Mouse (Mus musculus) adrenal gland, adult 2 months (tissue): Measurements from ENCODE around the gene Slu7. TPM values are rescaled to one million over a fixed set of nuclear protein-coding genes. Genes with fewer than 3 reads are reported as not detected.
A peak's percentile ranks its signal among the peaks of the same experiment; 100 is the strongest.

Source experiments
- DNase-seq: peaks from one replicate; pipeline ENCODE4 v3.0.0; 2021
- polyA plus RNA-seq: library from polyadenylated mRNA; depleted of rRNA; stranded (reverse); fragments of >200 nt; gene quantifications from 2 replicates; pipeline ENCODE4 v1.2.3, GENCODE M21; 2012
- total RNA-seq, 2 experiments: library from RNA; stranded (reverse); gene quantifications; 2 replicates each; pipeline ENCODE4 v1.2.3; 2021

The Slu7 gene
- total and polyA plus RNA-seq, 3 experiments: 2.3 to 44.4 (median 42.7) TPM

GRCm38 (mm10) chr11:43424386-43424785 lies 9.2 kb upstream of the Slu7 start:
- DNase-seq: no peak

GRCm38 (mm10) chr11:43425166-43425709 lies 8.3 kb upstream of the Slu7 start:
- DNase-seq: no peak

GRCm38 (mm10) chr11:43425824-43426413 lies 7.6 kb upstream of the Slu7 start, which contains the start of gene Pttg1:
Gene Pttg1, minus strand, starts transcription at chr11:43426251.
- peak; percentile 89 for DNase-seq

DNA sequence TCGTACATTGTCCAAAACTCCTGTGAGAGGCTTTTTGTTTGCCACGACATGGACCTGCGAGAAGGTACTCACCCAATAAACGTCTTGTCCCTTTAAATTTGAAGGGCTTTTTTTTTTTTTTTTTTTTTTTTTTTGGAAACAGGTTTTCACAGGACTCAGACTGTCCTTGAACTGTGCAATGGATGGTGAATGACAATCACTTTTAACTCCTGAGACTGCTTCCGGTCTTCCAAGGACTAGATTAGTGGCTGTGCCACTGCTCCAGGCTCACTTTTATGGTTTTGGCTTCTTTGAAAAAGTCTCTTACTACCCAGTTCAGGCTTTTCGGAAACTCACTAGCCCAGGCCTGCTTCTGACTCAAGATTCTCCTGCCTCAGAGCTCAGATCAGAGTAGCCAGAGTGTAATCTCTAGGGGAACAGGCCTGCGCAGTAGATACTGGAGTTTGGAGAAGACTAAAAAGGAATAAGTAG lies 7.1 kb upstream of the Slu7 start:
- no peak for DNase-seq

DNA sequence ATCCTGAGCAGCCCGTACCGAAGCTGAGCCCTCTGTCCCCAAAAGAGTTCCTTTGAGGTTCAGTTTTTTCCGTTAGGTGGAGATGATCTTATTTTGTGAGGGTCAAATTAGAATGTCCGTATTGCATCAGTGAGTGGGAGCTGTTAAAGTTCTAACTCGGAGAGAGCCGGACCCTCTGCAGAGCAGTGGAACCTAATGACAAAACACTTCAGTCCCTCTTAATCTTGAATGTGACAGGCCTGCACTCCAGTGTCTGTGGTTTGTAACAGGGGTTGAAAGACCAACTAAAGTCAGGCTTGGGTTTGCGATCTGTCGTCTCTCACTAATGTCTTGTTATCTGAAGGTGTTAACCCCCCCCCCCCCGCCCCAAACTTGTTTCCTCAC lies 472 bp downstream of the Slu7 start:
- no peak for DNase-seq

DNA sequence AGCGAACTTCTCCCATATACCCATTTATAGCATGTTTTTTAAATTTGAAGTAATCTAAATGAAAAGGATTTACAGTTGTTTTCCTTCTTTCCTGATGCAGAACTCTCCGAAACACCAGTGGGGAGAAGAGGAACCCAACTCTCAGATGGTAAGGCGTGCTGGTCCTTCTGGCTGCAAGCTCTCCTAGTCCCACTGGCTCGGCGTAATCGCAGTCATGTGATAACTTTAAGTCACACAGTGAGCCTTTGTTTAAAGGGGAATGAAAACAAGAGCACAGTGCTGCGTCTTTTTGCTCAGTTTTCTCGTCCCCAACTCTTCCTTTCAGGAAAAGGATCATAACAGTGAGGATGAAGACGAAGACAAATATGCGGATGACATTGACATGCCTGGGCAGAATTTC lies 7.6 kb downstream of the Slu7 start:
- no peak for DNase-seq

DNA sequence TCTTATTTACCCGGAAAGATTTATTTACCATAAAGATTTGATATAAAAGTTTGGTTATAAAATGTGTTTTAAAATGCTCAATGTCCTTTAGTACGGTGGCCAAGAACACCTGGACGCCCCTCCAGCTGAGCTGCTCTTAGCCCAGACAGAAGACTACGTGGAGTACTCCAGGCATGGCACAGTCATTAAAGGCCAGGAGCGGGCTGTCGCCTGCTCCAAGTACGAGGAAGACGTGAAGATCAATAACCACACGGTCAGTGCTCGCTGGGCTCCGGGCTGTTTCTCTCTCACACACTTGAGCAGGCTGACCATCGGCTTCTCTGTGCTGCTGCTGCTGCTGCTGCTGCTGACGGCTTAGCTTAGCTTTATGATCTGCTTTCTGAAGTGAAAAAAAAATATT lies 9.6 kb downstream of the Slu7 start:
- DNase-seq: no peak

- no peak for DNase-seq
These were observed 16.4 kb downstream of the Slu7 start for GRCm38 (mm10) chr11:43449916-43450315.

DNA sequence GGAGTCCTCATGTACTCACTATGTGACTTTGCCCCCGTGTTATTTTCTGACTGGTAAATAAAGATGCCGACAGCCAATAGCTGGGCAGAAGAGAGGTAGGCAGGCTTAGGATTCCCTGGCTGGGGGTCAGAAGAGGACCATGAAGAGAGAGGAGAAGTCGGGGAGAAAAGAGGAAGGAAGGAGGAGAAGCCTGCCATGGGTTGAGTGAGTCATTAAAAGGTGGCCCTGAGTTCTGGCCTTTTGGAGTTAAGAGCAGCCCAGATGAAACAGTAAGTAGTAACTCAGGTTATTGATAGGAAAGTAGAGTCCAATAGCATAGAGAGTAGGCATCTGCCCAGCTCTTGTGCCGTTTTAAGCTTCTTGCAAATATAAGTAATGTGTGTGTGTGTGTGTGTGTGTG lies 17.8 kb downstream of the Slu7 start:
- DNase-seq: no peak

- no peak for DNase-seq
These were observed 18.7 kb downstream of the Slu7 start for GRCm38 (mm10) chr11:43452266-43452665.

DNA sequence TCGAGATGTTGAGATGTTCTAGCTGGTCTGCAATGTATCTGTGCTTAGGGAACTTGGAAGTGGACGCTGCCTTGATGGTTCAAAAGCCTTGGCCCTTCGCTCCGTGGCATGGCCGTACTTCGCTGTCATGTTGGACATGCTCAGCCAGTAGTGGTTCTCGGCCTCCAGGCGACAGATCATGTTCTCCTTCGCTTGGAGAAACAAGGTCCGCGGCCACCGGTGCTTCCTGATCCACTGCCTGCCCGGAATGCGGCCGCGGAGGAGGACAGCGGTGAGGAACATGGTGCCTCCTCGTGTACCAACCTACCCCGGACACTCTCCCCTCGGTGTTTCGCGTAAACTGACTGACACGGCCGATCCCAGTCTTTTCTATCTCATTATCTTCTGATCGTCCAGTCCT lies 29.7 kb downstream of the Slu7 start:
- DNase-seq: no peak

DNA sequence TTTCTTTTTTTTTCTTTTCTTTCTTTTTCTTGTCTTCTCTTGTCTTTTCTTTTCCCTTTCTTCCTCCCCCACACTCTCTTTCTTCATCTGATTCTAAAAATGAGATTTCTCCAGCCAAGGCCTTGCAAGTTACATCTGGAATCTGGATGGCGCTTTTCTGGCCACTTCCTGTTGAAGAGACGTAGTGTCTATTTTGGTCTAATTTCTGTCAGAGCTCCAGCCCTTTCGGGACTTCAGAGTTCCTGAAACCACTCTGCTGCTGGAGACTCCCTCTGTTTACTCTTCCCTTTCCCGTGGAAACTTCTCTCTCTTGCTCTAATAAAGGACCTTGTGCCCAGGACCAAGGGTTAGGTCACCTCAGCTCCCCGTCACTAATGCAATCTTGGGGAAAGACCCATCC lies 36.6 kb downstream of the Slu7 start:
- no peak for DNase-seq

DNA sequence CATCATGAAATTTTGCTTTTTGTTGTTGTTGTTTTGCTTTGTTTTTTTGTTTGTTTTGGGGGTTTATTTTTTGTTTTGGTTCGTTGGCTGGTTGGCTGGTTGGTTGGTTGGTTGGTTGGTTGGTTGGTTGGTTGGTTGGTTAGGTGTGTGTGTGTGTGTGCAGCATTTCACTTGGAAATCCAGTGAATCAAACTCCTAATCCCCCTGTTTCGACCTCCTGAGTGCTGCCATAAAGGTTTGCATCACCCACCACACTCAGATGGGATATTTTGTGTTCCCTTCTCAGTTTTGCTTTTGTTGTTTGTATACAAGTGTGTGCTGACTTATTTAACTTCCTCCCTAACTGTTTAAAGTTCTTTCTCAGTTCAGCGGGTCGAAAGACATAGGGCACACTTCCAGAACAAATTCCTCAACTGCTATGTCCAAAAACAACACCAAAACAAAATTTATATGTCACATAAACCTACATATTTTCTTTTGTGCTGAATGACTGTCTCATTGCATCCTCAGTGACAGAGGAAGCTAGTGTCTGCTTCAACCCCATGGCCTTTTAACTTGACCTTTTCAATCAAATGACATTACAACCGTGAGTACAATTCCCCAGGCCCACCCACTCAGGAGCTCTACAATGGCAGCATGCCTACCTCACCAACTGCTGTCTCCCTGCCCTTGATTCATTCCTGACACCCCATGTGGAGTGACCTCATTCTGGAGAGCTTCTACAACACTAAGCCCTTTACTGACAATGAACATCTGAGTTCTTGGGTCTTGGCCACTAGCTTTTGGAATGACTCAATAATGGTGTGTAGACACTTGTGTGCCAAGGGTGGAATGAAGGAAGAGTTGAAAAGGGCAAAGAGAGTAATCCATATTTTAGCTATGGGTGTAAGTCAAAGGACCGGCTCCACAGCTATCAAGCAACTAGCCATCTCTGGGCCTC lies 37.6 kb downstream of the Slu7 start:
- DNase-seq: peak; percentile 33

DNA sequence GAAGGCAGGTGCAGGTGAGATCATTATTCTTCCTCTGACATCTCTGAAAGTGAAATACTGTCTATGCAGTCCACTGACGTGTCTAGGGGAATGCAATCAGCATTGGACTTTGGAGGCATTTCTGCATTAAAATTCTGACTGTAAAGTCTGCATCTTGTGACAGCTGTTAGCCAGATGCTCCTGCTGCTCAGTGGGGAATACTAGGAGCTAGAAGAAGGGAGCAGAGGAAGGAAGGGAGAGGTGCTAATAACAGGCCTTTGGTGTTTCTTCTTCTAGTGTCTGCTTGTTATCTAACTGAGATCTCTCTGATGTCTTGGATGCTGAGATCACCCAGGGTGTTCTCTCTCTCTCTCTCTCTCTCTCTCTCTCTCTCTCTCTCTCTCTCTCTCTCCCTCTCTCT lies 39.6 kb downstream of the Slu7 start:
- DNase-seq: no peak

GRCm38 (mm10) chr11:43473635-43474224 lies 40.2 kb downstream of the Slu7 start:
- DNase-seq: no peak

GRCm38 (mm10) chr11:43474225-43474774 lies 40.8 kb downstream of the Slu7 start, which contains the start of gene C1qtnf2:
Gene C1qtnf2, plus strand, starts transcription at chr11:43474276.
- DNase-seq: peak; percentile 70

GRCm38 (mm10) chr11:43479376-43479775 lies 45.8 kb downstream of the Slu7 start:
- no peak for DNase-seq

GRCm38 (mm10) chr11:43480561-43480960 lies 47.0 kb downstream of the Slu7 start:
- no peak for DNase-seq

GRCm38 (mm10) chr11:43481672-43482522 lies 48.4 kb downstream of the Slu7 start:
- no peak for DNase-seq

- peak; percentile 18 for DNase-seq
These were observed 49.7 kb downstream of the Slu7 start for GRCm38 (mm10) chr11:43483122-43483792.

GRCm38 (mm10) chr11:43484057-43484456 lies 50.5 kb downstream of the Slu7 start:
- no peak for DNase-seq
